Mouse (Mus musculus) liver, embryonic 14.5 days (tissue): ENCODE results near the gene Tigd3.

Experiments
- CTCF ChIP-seq: IDR thresholded peaks from 2 replicates; pipeline ENCODE4 v1.5.1; 2016; ENCODE audit warnings: antibody characterized with exemption, low read depth, control low read depth
- EP300 ChIP-seq: IDR thresholded peaks from 2 replicates; pipeline ENCODE4 v1.6.1; 2016; ENCODE audit warnings: antibody characterized with exemption, low read depth

- TF ChIP-seq CTCF (no peak), EP300 (no peak)
Observed at GRCm38 (mm10) chr19:5891521-5892258, 2.3 kb downstream of the Tigd3 start.
